Mouse (Mus musculus) heart, postnatal 0 days (tissue): ENCODE measurements around the gene Adgrd1. TPM values are rescaled to one million over a fixed set of nuclear protein-coding genes. Genes with fewer than 3 reads are reported as not detected.

ENCODE experiments used
- ATAC-seq: fragments of 200-750 bp; cut with Nextera tagmentation; 2 replicates; pipeline ENCODE4 v1.8.0; 2017; ENCODE audit warnings: low read depth, moderate number of reproducible peaks, moderate library complexity; ENCODE audit not compliant: insufficient read depth
- DNase-seq: peaks from one replicate; pipeline ENCODE4 v3.0.0-alpha.2; 2016; ENCODE audit warnings: low spot score
- H3K27ac ChIP-seq: fragments of 300-500 bp; sonication (generic); 2 replicates; pipeline ENCODE4 v1.5.1; 2014; ENCODE audit warnings: low read depth, mild to moderate bottlenecking
- H3K27me3 ChIP-seq: fragments of 300-500 bp; sonication (generic); 2 replicates; pipeline ENCODE4 v1.6.1; 2014; ENCODE audit warnings: low read length, mixed read lengths; ENCODE audit not compliant: control insufficient read depth, insufficient read depth
- H3K36me3 ChIP-seq: fragments of 300-500 bp; sonication (generic); replicated peaks from 2 replicates; pipeline ENCODE4 v1.6.1; 2014; ENCODE audit warnings: low read length, mixed read lengths; ENCODE audit not compliant: control insufficient read depth, insufficient read depth
- H3K4me1 ChIP-seq: fragments of 300-500 bp; sonication (generic); 2 replicates; pipeline ENCODE4 v1.6.1; 2014; ENCODE audit warnings: antibody characterized with exemption; ENCODE audit not compliant: control insufficient read depth, insufficient read depth
- H3K4me2 ChIP-seq: fragments of 300-500 bp; sonication (generic); 2 replicates; pipeline ENCODE4 v1.6.1; 2014; ENCODE audit warnings: low read depth, mild to moderate bottlenecking, low read length, moderate library complexity
- H3K4me3 ChIP-seq: fragments of 300-500 bp; sonication (generic); 2 replicates; pipeline ENCODE4 v1.5.1; 2014; ENCODE audit warnings: low read depth, low read length
- H3K9ac ChIP-seq: fragments of 300-500 bp; sonication (generic); replicated peaks from 2 replicates; pipeline ENCODE4 v1.6.1; 2014; ENCODE audit warnings: low read depth, low read length, mixed read lengths
- H3K9me3 ChIP-seq: fragments of 300-500 bp; sonication (generic); replicated peaks from 2 replicates; pipeline ENCODE4 v1.6.1; 2016; ENCODE audit warnings: low read length; ENCODE audit not compliant: control insufficient read depth
- CTCF ChIP-seq: IDR thresholded peaks from 2 replicates; pipeline ENCODE4 v1.5.1; 2016; ENCODE audit warnings: antibody characterized with exemption, control low read depth, low read depth
- EP300 ChIP-seq: IDR thresholded peaks from 2 replicates; pipeline ENCODE4 v1.6.1; 2016; ENCODE audit warnings: antibody characterized with exemption, low read depth
- WGBS: fragments of 180-500 bp; shearing (Covaris S2); extraction: QIAGEN DNeasy Blood & Tissue Kit; methylation state at CpG from one replicate; pipeline ENCODE4 v1.1.7; 2014; 5-methylcytosine and 5-hydroxymethylcytosine counted together
- polyA plus RNA-seq: library from polyadenylated mRNA; unstranded; fragments of >200 nt; fragmentation: Nextera tagmentation; extraction: Ambion mirVana; gene quantifications from 2 replicates; pipeline ENCODE4 v1.2.1, GENCODE M21; 2015
- total RNA-seq: library from RNA; depleted of rRNA; stranded (reverse); fragments of >200 nt; gene quantifications from 2 replicates; pipeline ENCODE4 v1.2.3, GENCODE M21; 2014; ENCODE audit warnings: low replicate concordance

Gene Adgrd1
- total and polyA plus RNA-seq, 2 experiments from 2014 or later = 1.6 to 15.6 TPM

DNA sequence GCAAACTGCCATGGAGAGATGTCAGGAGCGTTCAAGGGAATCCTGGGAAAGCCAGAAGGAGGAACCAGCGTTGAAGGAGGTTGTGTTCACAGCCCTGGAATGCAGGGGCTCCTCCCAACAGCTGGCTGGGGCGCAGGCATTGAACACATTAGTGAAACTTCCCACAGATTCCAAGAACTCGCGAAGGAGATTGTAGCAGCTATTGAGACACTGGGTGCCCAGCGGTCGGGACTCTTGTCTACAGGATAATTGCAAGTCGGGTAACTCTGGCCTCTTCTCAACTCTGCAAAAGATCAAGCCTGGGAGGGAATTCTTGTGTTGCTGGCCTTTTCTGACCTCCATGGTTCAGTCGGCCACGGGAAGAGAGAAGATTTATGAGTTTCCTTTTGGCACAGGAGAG is 67.5 kb downstream of the Adgrd1 start:
- 0 out of 2 replicates have a peak, but pooled peaks cover 9% of the 10 kb centered on the region for H3K4me1 ChIP-seq
- ATAC-seq = no peak
- no peak for DNase-seq
- TF ChIP-seq CTCF (no peak), EP300 (no peak)
- no peak overlapping the region for H3K27ac ChIP-seq
- no peak overlapping the region for H3K9ac ChIP-seq
- no peak overlapping the region for H3K4me3 ChIP-seq
- H3K4me2 ChIP-seq = no peak overlapping the region
- H3K36me3 ChIP-seq = no peaks in the 10 kb centered on the region
- H3K27me3 ChIP-seq = no peaks in the 10 kb centered on the region
- no peaks in the 10 kb centered on the region for H3K9me3 ChIP-seq
- WGBS = 53% methylated on average over 10 of the region's 10 CpGs

DNA sequence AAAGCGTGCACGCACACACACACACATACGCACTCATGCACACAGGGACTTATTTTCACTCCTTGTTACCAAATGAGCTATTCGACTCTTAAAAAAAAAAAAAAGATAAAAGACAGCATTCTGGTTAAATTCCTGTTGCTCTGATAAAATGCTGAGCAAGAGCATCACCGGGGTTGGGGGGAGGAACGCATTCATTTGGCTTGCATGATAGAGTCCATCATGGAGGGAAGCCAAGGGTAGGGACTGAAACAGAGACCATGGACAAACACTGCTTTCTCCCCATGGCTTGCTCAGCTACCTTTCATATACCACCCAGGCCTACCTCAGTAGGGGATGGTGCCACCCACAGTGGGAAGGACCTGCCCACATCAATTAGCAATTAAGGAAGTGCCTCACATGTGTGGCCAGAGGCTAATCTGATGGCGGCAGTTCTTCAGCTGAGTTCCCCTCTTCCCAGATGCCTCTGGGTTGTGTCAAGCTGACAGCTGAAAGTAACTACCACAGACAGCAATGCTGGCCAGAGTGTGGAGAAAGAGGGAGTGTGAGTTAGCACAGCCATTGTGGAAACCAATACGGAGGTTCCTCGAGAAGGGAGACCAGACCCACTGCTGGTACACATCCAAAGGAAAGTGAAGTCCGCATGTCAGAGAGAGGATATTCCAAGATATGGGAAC is 68.5 kb downstream of the Adgrd1 start:
- H3K4me1 ChIP-seq = 0 out of 2 replicates have a peak, but pooled peaks cover 9% of the 10 kb centered on the region
- no peaks in the 10 kb centered on the region for H3K9me3 ChIP-seq
- H3K27ac ChIP-seq = peak overlapping the region; percentile 43
- ATAC-seq = peak; percentile 62
- WGBS = 56% methylated on average over 10 of the region's 10 CpGs
- no peak overlapping the region for H3K4me2 ChIP-seq
- DNase-seq = no peak
- no peak overlapping the region for H3K4me3 ChIP-seq
- no peaks in the 10 kb centered on the region for H3K36me3 ChIP-seq
- TF ChIP-seq EP300 (no peak), CTCF (no peak)
- no peak overlapping the region for H3K9ac ChIP-seq
- H3K27me3 ChIP-seq = no peaks in the 10 kb centered on the region

DNA sequence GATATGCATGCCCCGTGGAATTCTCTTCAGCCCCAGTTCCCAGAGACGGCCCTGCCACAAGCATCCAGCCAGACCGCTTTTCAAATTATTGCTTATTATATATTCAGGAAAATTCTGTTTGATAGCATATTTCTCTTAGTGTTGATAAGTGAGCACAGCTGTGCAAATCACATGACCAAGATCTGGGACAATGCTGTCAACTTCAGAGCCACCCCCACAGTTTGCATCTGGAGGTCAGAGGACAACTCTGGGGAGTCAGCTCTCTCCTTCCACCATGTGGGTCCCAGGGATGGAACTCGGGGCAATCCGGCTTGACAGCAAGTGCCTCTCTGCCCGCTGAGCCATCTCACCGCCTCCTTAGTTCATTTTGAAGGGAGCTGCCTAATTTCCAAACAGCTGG is 69.0 kb downstream of the Adgrd1 start:
- ATAC-seq (no peak), DNase-seq (no peak)
- Histone ChIP-seq H3K27me3 (no peaks in the 10 kb centered on the region), H3K9ac (no peak overlapping the region), H3K9me3 (no peaks in the 10 kb centered on the region), H3K4me2 (no peak overlapping the region), H3K36me3 (no peaks in the 10 kb centered on the region), H3K4me3 (no peak overlapping the region), H3K4me1 (0 out of 2 replicates have a peak, but pooled peaks cover 9% of the 10 kb centered on the region), H3K27ac (peak overlapping the region; percentile 43; the same call in 1 of the 2 replicates)
- 46% methylated on average over 7 of the region's 7 CpGs for WGBS
- TF ChIP-seq EP300 (no peak), CTCF (no peak)

DNA sequence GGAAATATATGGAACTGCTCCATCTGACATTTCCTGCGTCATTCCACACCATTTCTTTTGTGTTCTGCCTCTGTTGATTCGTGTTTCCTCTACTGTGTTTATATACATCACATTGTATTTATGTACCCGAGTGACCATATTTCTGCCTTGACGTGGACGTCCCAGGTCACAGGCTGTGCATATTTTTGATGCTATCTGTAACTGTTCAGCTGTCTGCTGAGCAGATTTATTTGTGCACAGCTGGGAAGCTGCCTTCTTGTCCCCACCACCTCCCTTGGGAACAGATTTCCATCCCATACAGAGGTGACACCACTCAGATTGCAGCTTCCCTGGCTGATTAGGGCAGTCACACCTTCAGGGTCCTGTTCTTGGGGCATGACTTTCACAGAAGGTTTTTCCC is 72.5 kb downstream of the Adgrd1 start:
- Histone ChIP-seq H3K4me3 (no peak overlapping the region), H3K4me1 (0 out of 2 replicates have a peak, but pooled peaks cover 9% of the 10 kb centered on the region), H3K36me3 (no peaks in the 10 kb centered on the region), H3K27ac (no peak overlapping the region), H3K27me3 (no peaks in the 10 kb centered on the region), H3K9me3 (no peaks in the 10 kb centered on the region), H3K4me2 (no peak overlapping the region), H3K9ac (no peak overlapping the region)
- 42% methylated on average over 5 of the region's 5 CpGs for WGBS
- ATAC-seq (no peak), DNase-seq (no peak)
- TF ChIP-seq CTCF = no peak
- TF ChIP-seq EP300 = no peak

DNA sequence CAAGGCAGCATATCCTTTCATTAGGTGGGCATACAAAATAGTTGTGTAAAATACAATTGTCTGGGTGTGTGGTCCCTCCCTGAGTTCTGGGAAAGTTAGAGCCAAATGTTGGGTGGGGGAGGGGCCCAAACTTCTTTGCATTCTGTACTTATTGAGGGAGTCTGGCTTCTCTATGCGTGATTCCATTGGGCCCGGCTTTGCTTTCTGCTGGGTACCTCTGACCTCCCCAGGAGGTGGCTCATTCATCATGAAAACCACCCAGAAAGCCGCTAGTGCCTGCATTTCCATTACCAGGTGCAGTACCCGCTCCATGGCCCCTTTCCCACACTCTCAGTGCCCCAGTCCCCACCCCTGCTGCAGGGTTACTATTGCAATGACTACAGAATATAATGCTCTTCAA is 73.0 kb downstream of the Adgrd1 start:
- no peak for DNase-seq
- 51% methylated on average over 4 of the region's 4 CpGs for WGBS
- no peak overlapping the region for H3K9ac ChIP-seq
- no peak for TF ChIP-seq CTCF
- no peak for TF ChIP-seq EP300
- ATAC-seq = no peak
- no peak overlapping the region for H3K27ac ChIP-seq
- no peak overlapping the region for H3K4me3 ChIP-seq
- H3K4me2 ChIP-seq = no peak overlapping the region
- H3K9me3 ChIP-seq = no peaks in the 10 kb centered on the region
- H3K4me1 ChIP-seq = 0 out of 2 replicates have a peak, but pooled peaks cover 9% of the 10 kb centered on the region
- H3K27me3 ChIP-seq = no peaks in the 10 kb centered on the region
- no peaks in the 10 kb centered on the region for H3K36me3 ChIP-seq

DNA sequence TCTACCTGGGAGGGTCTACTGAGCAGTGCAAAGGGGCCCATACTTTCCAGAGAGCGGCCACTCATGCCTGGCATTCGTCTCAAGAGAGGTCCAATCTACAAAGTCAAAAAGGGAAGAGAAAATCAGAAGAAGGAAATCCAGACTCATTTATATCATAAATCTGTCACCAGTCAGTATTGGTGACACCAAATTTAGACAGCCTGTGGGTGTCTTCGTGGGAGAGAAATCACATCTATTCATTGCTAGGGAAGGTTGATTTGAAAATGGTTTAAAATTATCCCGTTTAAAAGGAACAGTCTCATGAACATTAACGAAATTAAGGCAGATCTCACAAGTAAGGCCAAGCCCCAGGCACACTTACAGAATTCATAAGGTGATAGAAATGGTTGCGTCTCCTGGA is 76.0 kb downstream of the Adgrd1 start:
- no peak overlapping the region for H3K9ac ChIP-seq
- H3K27me3 ChIP-seq = no peaks in the 10 kb centered on the region
- no peaks in the 10 kb centered on the region for H3K9me3 ChIP-seq
- H3K27ac ChIP-seq = no peak overlapping the region
- DNase-seq (no peak), ATAC-seq (no peak)
- no peak overlapping the region for H3K4me3 ChIP-seq
- H3K36me3 ChIP-seq = no peaks in the 10 kb centered on the region
- 71% methylated on average over 6 of the region's 6 CpGs for WGBS
- H3K4me1 ChIP-seq = no peaks in the 10 kb centered on the region
- TF ChIP-seq EP300 = no peak
- TF ChIP-seq CTCF = no peak
- no peak overlapping the region for H3K4me2 ChIP-seq
